Mouse (Mus musculus) liver (tissue): ENCODE data around the gene Lama5.

Experiments used
- DNase-seq: peaks from one replicate; pipeline ENCODE4 v3.0.0-alpha.2; 2020; ENCODE audit warnings: mixed read lengths

Lama5 gene

DNA sequence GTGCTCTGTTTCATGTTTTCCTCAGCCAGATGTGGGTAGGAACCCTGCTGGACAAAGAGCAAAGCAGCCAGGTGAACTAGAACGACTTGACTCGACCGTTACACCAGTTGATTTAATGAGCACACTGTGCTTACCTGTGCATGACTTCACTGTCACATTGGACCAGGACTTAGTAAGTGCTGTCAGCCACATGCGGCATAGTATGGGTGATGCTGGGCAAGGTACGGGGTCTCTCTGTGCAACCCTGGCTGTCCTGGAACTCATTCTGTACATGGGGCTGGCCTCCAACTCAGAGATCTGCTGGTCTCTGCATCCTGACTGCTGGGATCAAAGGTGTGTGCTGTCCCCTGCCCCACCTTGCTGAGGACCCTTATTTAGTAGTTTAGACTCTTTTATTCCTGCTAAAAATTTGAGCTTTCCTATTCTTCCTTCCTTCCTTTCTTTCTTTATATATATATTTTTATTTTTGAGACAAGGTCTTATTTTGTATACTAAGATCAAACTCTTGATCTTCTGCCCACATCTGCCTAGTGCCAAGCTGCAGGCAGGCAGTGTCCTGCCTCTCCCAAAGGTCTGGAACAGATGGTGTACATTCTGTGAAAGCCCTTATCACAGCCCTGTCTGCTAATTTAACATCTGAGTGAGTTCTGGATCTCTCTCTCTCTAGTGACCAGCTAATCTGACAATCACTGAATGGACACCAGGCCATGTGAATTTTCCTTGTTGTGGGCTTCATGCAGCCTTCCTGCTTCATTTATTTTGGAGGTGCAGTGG is 29.0 kb upstream of the Lama5 start:
- DNase-seq, result no peak

DNA sequence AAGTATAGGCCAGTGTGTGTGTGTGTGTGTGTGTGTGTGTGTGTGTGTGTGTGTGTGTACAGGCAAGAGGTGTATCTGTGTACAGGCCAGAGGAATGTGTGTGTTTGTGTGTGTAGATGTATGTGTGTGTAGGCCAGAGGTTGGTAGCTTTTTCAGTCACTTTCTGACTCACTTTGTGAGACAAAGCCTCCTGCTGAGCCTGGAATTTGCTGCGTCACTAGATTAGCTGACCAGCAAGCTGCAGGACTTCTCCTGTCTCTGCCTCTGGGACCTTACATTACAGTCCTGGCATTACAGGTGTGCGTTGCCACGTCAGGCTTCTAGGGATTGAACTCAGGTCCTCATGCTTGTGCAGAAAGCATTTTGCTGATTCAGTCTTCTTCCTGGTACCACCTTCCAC is 26.2 kb upstream of the Lama5 start:
- no peak for DNase-seq

DNA sequence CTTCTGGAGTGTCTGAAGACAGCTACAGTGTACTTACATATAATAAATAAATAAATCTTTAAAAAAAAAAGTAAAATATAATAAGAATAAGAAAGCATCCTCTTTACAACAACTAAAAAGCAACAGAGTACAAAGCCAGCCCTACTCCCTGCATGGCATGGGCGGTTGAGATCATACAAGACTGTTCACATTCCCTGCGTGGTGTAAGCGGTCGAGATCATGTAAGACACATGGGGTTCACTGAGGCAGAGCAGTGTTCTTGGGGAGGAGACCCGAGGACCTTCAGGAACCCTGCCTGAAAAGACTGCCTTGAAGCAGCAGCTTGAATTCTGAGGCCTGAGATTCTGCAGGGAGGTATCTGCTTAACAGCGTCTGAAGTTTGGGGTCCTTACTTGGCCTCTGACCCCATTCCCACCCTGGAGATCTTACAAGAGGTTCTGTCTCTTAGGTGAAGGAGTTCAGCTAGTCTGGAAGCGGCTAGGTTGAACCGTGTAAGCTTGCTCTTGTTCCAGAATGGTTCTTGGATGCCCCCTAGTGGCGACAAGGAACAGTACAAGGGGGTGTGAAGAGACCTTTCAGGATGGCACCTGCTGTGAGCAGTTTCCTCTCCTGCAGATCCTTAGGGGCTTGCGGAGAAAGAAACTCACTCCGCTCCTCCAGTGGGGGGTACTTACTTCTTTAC is 25.4 kb upstream of the Lama5 start:
- peak; percentile 76 for DNase-seq

DNA sequence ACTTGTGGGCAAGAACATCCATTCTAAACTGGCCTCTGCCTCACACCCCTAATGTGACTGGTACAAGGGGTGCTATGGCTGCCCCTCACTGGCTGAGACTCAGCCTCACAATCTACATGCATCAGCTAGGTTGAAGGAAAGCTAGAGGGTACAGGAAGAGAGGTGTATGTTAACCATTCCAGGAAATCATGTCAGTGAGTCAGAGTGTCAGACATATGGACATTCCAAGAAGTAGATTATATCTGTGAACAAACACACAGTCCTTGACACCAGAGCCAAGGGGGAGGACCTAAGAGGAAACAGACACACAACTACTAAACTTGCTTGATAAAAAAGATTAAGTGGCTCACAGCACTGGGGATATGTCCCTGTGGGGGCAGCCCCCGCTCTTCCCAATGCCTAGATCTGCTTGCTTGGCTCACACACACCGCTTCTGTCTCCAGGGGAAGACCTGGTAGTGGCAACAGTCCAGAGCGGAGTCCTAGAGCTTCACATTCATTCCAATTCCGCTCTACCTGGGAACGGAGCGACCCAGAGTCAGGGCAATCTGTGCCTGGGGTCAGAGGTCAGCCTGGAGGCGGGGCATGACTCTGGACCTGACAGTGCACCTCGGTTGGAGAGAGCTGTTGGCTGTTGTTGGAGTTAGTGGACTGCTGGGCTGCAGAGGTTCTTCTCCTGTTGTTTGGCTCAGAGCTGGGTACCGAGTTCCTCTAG is 23.4 kb upstream of the Lama5 start:
- DNase-seq, result peak; percentile 53

DNA sequence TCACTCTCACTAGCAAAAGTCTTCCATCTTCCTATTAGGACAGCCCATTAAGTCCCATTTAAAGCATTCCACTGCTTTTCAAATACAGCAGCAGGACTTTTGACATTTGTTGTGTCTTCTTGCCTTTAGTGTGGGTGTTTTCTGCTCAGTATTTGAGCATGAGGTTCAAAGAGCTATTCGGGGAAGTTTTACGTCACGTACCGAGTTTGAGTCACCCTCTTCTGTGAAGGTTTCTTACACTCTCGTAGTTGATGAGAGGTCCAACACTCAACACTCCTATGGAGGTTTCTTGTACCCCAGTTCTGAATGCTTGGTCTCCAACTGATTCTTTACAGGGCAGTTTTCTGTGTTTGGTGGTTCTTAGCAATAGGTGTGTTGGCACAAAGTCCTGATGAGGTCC is 22.3 kb upstream of the Lama5 start:
- no peak for DNase-seq

DNA sequence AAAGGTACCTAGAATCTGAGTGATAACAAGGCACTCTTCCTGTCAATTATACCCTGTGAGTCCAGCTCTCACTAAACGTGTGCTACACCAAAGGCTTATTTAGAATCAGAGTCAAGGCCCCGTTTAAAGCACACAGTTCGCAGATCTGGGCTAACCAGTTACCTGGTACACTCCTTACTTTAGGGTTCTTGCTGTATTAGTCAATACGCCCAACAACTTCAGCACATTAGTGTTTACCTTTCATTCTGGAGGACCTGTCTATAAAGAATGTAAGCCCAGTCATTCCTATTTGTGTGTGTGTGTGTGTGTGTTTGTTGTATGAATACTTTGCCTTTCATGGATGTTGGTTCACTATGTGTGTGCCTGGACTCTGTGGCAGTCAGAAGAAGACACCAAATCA is 17.4 kb upstream of the Lama5 start:
- no peak for DNase-seq

DNA sequence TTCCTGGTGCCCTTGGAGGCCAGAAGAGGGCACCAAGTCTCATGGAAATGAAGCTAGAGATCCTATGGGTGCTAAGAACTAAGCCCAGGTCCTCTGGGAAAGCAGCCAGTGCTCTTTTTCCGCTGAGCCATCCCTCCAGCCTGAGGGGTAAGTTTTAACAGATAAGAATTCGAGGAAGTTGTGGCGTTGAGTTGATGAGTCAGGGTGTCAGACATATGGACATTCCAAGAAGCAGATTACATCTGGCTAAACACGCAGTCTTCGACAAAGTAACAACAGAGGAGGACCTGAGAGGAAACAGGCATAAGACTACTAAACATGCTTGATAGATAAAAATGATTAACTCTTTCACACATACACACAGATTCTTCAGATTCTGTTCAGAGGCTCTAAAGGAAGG is 12.9 kb upstream of the Lama5 start:
- peak; percentile 44 for DNase-seq

DNA sequence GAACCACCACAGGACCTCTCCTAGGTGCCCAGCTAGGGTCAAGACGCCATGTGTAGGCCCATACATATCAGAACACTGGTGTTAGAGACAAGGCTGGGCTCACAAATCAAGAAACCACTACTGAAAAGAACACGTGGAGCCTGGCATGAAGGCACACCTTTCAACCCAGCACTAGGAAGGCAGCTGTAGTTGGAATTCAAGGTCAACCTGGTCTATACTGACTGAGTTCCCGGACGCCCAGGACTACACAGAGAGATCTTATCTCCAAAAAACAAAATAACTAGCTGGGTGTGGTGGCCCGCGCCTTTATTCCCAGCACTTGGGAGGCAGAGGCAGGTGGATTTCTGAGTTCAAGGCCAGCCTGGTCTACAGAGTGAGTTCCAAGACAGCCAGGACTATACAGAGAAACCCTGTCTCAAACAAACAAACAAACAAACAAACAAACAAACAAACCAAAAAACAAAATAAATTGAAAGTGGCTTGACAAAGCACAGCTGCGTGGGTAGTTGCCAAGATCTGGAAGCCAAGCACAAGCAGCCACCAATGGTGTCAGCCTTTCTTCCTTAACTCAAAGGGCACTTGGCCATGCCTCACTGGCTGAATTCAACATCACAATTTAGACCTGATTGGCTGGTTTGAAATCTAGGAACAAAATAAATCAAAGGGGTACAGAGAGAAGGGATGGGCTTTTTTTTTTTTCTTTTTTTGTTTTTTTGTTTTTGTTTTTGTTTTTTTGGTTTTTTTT is 12.1 kb upstream of the Lama5 start:
- no peak for DNase-seq

DNA sequence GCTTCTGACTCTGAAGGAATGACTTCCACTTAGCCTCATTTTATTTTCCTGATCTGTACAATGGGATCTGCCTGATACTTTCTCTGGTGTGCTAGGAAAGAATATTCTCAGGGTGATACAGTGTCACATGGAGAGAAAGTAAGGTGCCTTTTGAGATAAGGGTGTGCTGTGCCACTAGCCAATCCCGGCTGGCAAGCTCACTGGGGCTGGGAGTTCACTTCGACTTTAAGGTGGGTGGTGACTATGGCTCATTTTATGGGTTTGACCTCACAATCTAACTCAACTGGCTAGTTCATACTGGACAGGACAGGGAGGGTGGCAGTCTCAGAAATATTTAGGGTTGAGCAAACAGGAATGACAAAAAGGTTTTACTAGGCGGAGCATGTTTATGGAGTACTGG is 11.3 kb upstream of the Lama5 start:
- peak; percentile 78 for DNase-seq

DNA sequence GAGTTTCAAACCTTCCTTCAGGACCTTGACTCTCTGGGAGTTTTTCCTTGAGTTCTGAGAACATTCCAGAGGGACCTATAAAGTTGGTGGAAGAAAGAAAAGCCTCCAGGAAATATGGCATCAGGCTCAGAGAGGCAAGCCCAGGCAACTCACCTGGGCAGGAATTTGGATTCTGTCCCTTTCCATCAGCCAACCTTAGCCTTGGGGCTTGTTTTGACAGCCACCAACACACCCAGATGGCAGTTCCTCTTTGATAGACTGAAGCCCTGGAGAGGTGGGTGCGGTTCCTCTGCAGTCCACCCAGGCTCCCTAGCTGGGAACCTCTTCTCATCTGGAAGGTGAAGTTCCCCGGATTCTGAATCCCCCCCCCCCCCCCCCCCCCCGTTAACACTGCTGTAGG is 10.8 kb upstream of the Lama5 start:
- peak; percentile 59 for DNase-seq

DNA sequence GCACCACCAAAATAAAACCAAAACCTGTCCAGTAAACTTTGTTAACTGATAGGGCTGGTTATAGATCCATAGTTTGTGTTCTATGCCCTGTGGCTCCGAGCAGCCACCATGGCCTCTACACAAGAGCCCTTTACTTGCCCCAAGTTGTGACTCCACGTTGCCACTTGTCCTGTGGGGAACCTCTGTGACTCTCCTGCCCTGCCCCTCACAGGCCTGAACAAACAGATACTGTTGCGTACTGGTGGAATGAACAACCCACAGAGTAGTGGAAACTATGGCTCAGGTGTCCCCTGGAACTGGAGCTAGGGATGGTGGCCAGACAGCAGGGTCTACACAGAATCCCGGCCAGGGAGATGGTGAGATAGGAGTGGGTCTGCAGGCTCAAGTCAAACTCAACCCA is 10.1 kb upstream of the Lama5 start:
- no peak for DNase-seq

DNA sequence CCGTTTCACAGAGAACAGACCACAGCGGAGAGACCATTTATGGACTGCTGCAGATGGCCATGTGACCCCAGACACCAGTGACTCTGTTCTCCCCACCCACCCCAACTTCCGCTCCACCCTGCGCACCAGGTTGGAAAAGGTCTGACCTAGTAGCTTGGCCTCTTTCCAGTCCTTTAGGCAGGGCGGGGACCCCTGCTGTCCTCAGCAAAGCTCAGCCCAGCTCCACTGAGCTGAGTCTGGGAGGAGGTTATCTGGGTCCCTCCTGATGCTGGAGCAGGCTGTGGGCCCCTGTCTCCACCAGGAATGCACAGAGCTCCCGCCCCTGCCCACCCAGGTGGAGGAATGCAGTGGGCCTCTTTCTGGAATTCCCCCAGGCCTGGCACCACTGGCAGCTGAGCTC is 9.3 kb upstream of the Lama5 start:
- DNase-seq, result no peak

DNA sequence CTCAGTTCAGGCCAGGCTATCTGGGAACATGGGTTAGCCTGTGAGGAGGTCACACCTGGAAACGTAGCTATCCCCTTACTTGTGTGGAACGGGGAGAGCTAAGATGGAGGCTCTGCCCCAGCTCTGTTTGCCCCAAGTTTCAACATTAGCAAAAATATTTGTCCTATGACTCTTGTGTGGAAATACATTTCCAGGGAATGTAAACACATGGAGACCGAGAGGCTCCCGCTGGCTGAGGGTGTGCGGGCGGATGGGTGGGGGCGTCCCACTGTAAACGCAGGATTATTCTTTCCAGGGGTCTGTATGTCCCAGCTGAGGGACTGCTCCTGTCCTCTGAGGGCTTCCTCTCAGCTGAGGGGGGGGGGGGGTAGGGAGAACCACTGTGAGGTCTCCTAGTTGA is 8.7 kb upstream of the Lama5 start:
- DNase-seq, result no peak

DNA sequence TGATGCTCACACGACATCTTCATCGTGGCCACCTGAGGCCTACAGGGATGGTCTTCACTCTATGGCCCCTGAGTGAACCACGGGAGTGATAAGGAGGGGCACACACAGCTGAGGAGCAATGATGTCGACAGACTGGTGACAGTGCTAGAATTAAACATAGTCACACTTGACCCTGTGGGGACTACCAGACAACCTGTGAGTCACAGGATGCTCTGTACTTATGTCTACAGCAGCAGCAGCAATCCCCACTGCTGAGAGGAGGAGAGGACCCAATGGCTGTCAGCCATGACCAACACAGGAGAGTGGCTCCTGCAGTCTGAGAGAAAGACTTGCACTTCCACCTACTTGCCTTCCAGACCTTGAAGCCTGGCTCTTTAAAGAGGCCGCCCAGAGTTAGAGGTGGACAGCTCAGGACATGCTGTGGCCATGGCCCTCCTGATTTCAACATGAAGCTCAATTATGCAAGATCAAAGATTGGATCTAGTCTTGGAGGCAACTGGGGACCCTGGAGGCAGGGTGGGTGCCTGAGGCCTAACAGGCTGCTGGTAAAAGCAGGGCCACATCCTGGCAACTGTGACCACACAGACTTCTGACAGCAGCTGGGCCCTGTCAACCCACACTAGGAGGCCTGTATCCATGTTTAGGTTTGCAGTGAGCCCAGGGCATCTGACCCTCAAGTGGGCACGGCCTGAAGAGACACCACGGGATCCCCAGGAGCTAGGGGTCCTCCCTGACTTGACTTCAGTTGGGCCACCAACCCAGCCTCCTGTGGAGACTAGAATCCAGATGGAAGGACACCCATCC is 7.6 kb upstream of the Lama5 start:
- no peak for DNase-seq

DNA sequence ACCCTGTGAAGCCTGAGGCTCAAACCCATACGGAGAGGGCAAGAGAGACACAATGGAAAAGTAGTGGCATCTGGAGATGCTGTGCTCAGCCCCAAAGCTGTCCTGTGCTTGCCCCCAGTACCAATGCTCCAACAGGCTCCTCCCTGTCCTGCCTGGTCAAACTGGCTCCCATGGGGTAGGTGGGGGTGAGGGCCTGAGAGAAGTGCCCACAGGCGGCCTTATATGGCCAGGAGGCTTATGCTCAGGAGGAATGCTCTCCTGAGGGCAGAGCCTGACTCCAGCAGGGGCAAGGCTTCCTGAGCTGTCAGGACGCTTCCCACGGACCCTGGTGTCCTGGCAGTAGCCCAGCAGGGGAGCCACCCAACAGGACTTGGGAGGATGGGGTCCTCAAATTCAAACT is 4.8 kb upstream of the Lama5 start:
- DNase-seq, result no peak

DNA sequence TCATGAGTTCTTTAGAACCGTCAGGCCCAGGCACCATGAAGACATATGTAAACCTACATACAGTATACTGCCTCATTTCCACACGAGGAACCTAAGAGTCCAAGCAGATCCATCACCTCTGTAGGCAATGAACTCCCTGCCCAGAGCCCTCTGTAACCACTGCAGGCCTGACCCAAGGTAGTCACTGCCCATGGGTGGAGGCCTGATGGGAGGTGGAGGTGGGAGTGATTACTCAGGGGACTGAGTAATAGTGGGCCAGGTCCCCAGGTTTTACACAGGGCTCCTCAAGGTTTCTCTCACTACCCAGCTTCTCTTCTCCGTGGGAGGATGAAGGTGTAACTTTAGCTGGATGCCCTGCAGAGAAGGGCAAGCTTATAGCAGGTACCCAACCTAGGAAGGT is 3.5 kb upstream of the Lama5 start:
- no peak for DNase-seq

DNA sequence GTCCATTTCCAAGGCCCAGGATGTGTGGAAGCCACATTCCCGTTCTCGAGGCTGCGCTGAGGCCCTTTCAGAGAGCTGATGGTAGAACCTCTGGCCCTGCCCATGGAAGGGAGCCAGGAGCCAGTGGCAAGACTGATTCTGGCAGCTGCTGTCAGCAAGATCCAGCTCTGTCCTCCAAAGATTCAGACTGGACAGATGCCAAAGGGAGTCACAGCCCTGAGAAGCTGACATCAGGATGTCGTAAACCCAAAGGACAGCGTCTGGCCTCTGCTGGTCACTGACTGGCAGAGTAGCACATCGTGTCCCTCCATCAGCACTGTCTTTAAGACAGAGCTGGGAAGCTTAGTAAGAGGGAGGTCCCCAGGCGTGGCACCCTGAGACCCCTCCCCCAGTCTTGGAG is 2.9 kb upstream of the Lama5 start:
- no peak for DNase-seq

DNA sequence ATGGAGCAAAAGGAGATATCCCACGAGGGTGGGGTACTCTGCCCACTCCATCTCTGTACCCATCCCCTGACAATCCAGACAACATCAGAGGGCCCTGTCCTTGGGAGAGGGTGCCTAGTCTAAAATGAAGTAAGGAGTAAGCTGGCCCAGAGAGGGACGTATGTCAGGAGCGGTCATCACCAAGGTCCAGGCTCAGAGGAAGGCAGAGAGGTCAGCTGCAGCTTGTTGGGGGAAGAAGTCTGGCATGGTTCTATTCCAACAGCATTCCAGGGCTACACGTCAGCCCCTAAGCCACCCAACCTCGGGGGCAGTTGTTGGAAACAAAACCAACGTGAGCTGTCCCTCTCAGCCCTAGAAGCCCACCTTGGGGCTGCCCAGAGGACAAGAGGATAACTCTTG is 2.4 kb upstream of the Lama5 start:
- DNase-seq, result no peak

DNA sequence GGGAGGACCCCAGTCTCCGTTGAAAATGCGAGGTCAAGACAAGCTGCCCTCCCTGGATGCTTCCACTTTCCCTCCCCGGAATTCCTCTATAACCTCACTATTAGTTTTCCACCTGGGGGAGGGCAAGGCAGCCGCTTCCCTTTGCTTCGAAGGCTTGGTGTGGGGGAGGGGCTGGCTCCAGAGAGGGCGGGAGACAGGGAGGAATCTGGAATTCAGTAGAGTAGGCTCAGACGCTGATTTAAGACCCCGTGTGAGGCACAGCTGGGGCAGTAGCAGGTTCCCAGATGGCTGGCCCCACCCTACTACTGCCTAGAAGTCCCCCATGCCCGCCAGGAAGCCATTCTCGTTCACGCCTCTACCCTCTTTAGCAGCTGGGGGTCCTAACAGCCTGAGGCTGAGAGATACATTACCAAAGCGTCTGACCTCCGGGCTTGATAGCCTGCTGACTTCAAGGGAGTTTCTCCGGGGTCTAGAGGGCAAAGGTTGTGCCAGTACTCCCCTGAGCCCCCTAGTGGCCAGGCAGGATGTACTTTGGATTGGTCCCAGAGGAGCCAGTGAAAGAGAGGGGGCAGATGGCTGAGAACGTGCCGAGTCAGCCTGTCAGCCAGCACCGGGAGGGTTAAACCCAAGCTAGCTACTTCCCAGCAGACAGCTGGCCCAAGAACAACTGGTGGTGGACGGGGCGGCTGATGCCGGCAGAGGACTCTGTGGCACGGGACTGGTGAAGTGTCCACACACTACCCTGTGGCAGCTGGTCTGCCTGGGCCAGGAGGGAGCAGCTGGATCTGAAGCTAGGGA is 1.8 kb upstream of the Lama5 start:
- DNase-seq, result peak; percentile 70

DNA sequence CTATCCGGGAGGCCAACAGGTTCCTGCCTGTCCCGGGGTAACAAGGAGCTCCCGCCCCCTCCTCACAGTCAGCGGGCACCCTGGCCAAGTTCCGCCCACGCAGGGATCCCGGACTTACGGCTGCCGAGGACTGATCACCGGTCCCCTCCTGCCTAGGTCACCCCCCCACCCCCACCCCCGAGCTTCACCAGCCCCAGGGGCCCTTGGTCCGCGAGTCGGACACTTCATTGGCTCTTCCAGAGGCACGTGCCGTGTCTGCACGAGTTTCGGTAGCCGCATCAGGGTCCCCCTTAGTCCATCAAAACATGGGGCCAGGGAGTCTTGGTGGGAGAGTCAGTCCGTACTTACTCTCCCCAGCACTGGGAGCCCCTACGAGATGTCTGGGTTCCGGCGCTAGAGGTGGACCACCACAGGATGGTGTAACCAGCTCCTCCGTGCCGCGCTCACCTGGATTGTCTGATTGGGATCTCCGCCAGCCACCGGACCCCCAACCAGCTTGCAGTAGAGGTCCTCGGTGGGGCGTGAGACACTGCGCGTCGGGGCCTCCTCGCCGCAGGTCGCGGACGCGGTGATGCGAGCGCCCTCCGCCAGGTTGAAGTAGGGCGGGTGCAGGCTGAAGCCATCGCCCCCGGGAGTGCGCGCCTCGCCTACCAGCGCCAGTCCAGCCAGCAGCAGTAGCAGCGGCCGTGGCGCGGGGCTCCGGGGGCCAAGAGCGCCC is 456 bp downstream of the Lama5 start:
- DNase-seq, result no peak

DNA sequence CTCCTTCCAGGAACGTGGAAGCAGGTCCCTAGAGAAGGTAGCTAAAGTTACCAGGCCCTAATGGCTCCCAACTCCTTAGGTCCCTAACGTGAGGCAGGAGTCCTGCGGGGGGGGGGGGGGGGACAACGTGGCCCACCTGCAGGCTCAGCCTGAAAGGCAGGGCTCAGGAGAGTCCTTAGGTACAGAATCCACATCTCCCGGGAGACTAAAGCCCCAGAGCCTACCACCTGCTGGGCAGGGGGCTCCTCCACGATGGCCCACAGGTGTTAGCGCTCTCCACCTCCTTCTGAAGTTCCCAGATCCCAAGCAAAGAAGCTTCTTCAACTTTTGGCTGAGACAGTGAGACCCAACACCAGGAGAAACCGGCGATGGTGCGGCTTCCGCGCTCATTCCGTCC is 1.0 kb downstream of the Lama5 start:
- DNase-seq, result no peak
